Mouse (Mus musculus) bone marrow, adult 2 months (tissue): Measurements from ENCODE around the gene D8Ertd738e. TPM values are rescaled to one million over a fixed set of nuclear protein-coding genes. Genes with fewer than 3 reads are reported as not detected.

Source experiments
- H3K27ac ChIP-seq: fragments of 200-500 bp; 2 replicates; pipeline ENCODE4 v1.5.1; 2012; ENCODE audit warnings: low read depth, mild to moderate bottlenecking, control low read depth, inconsistent platforms, low read length; ENCODE audit not compliant: control insufficient read depth, poor library complexity, insufficient read depth
- H3K4me1 ChIP-seq: fragments of 200-500 bp; 2 replicates; pipeline ENCODE4 v1.6.1; 2011; ENCODE audit warnings: low read length; ENCODE audit not compliant: control insufficient read depth, insufficient read depth
- H3K4me3 ChIP-seq: fragments of 200-500 bp; replicated peaks from 2 replicates; pipeline ENCODE3; 2011; ENCODE audit warnings: mild to moderate bottlenecking, low read depth, low read length, control low read depth; ENCODE audit not compliant: control insufficient read depth
- CTCF ChIP-seq: fragments of 200-500 bp; IDR thresholded peaks from 2 replicates; pipeline ENCODE4 v1.5.1; 2011; ENCODE audit warnings: low read length, control low read depth; ENCODE audit not compliant: control insufficient read depth, insufficient read depth
- POLR2A ChIP-seq: fragments of 200-500 bp; IDR thresholded peaks from 2 replicates; pipeline ENCODE4 v1.6.1; 2011; ENCODE audit warnings: low read depth, mild to moderate bottlenecking, control low read depth, low read length, borderline replicate concordance; ENCODE audit not compliant: control insufficient read depth
- WGBS: fragments of 180-500 bp; shearing (Covaris S2); methylation state at CpG from one replicate; pipeline ENCODE4 v1.1.7; 2018; 5-methylcytosine and 5-hydroxymethylcytosine counted together
- polyA plus RNA-seq: library from polyadenylated mRNA; stranded (reverse); fragments of >200 nt; gene quantifications from 2 replicates; pipeline ENCODE4 v1.2.4, GENCODE M21; 2011; ENCODE audit warnings: low replicate concordance; ENCODE audit not compliant: missing spikeins, insufficient read depth, insufficient read length

D8Ertd738e gene
- polyA plus RNA-seq, 1 experiment: 196 TPM

- Histone ChIP-seq H3K27ac (0 out of 2 replicates have a peak overlapping the region, but pooled peaks have one; percentile 4), H3K4me3 (no peak overlapping the region), H3K4me1 (peaks cover 6% of the 10 kb centered on the region; the same call in 1 of the 2 replicates)
- WGBS: 55% methylated on average over 34 of the region's 34 CpGs
- TF ChIP-seq POLR2A: no peak
- peak; percentile 86 for TF ChIP-seq CTCF
These were observed 39.2 kb downstream of the D8Ertd738e start for GRCm38 (mm10) chr8:84210167-84210791.

GRCm38 (mm10) chr8:84208381-84209380, 40.8 kb downstream of the D8Ertd738e start:
- peak overlapping the region; percentile 94 for H3K27ac ChIP-seq
- peaks cover 6% of the 10 kb centered on the region; the same call in 1 of the 2 replicates for H3K4me1 ChIP-seq
- WGBS: 14% methylated on average over 17 of the region's 17 CpGs
- TF ChIP-seq POLR2A: no peak
- no peak for TF ChIP-seq CTCF
- no peak overlapping the region for H3K4me3 ChIP-seq

- WGBS: 10% methylated on average over 7 of the region's 7 CpGs
- no peak for TF ChIP-seq CTCF
- peak; percentile 67; the same call in 1 of the 2 replicates for TF ChIP-seq POLR2A
- Histone ChIP-seq H3K4me3 (no peak overlapping the region), H3K4me1 (peaks cover 8% of the 10 kb centered on the region), H3K27ac (peak overlapping the region; percentile 94)
These were observed 41.7 kb downstream of the D8Ertd738e start for GRCm38 (mm10) chr8:84207811-84208210.

DNA sequence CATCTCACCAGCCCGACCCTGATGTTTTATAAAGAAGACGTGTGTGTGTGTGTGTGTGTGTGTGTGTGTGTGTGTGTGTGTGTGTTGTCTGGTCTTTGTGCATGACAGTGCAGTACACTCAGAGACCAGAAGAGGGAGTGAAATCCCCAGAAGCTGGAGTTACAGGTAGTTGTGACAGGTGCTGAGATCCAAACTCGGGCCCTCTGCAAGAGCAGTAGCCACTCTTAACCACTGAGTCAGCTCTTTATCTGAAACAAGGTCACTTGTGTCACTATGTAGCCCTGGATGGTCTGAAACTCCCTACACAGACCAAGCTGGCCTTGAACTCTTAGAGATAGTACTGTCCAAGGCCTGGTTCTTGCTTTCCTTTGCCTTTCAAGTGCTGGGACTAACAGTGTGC, 42.9 kb downstream of the D8Ertd738e start:
- TF ChIP-seq CTCF (no peak), POLR2A (no peak)
- Histone ChIP-seq H3K27ac (no peak overlapping the region), H3K4me1 (peaks cover 14% of the 10 kb centered on the region), H3K4me3 (no peak overlapping the region)
- 87% methylated on average over 3 of the region's 3 CpGs for WGBS

- no peak overlapping the region for H3K4me3 ChIP-seq
- H3K27ac ChIP-seq: no peak overlapping the region
- WGBS: 79% methylated on average over 5 of the region's 5 CpGs
- peaks cover 14% of the 10 kb centered on the region for H3K4me1 ChIP-seq
- TF ChIP-seq POLR2A: no peak
- no peak for TF ChIP-seq CTCF
These were observed 44.4 kb downstream of the D8Ertd738e start for GRCm38 (mm10) chr8:84205073-84205472.

- peaks cover 11% of the 10 kb centered on the region for H3K4me1 ChIP-seq
- TF ChIP-seq CTCF (peak; percentile 40), POLR2A (peak; percentile 49; the same call in 1 of the 2 replicates)
- H3K4me3 ChIP-seq: peak overlapping the region; percentile 66
- 17% methylated on average over 13 of the region's 13 CpGs for WGBS
- H3K27ac ChIP-seq: peak overlapping the region; percentile 94
These were observed 45.3 kb downstream of the D8Ertd738e start for GRCm38 (mm10) chr8:84203975-84204772.

DNA sequence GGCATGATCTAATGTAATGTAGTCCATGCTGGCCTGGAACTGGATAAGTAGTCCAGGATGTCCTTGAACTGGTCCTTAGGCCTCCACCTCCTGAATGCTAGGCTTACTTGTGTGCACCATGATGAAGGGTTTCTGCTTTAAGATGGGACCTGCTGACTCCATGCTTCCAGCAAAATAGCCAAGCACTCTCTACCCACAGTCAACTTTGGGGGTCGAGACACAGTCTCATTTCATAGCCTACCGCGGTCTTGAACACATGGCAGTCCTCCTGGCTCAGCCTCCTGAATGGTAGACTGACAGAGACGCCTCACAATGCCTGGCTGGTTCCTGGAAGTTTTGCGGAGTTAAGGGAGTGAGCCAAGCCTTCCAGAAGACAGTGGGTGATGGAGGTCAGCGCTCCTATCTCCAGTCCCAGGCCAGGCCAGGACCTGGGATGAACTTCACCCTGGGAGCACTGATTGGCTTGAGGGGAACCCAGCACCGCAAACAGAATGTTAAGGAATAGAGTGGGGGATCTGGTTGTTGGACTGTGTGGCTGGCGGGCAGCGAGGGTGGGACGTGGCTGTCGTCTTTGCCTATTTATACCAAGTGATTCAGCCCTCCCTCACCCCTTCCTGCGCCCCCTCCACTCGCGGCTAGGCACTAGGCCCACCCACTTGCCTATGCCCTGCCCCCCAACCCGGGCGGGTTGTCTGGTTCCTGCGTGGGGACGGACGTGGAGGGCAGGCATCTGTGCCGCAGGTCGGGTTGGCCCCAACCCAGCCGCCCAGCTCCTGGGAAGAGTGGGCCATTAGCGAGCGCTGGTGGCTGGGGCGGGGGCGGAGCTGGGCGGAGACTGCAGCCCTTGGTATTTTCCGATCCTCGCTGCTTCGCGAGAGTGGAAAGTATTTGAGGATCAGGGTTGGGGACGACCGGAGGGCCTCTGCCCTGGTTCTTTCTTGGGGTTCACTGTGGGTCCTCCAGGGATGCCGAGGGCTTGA, 46.3 kb downstream of the D8Ertd738e start:
- TF ChIP-seq CTCF (no peak), POLR2A (peak; percentile 62; the same call in 1 of the 2 replicates)
- WGBS: 8% methylated on average over 34 of the region's 34 CpGs
- H3K4me3 ChIP-seq: peak overlapping the region; percentile 66
- H3K27ac ChIP-seq: peak overlapping the region; percentile 94
- H3K4me1 ChIP-seq: peaks cover 11% of the 10 kb centered on the region
